Mouse (Mus musculus) liver, embryonic 15.5 days (tissue): ENCODE data around the gene Etl4. TPM values are rescaled to one million over a fixed set of nuclear protein-coding genes. Genes with fewer than 3 reads are reported as not detected.
"Not testable (repeated sequence)": the region's sequence is repeated elsewhere in the genome, so short reads cannot be mapped to it uniquely, and the experiment has no call there.

Experiments
- ATAC-seq: fragments of 200-750 bp; cut with Nextera tagmentation; 2 replicates; pipeline ENCODE4 v1.8.0; 2017; ENCODE audit warnings: moderate number of reproducible peaks, mild to moderate bottlenecking, moderate library complexity; ENCODE audit not compliant: insufficient read depth
- H3K27ac ChIP-seq: fragments of 300-500 bp; sonication (generic); replicated peaks from 2 replicates; pipeline ENCODE4 v1.5.1; 2015; ENCODE audit warnings: mild to moderate bottlenecking, inconsistent platforms
- H3K27me3 ChIP-seq: fragments of 300-500 bp; sonication (generic); 2 replicates; pipeline ENCODE4 v1.6.1; 2015; ENCODE audit warnings: mild to moderate bottlenecking, inconsistent platforms
- H3K36me3 ChIP-seq: fragments of 300-500 bp; sonication (generic); replicated peaks from 2 replicates; pipeline ENCODE4 v1.6.1; 2015; ENCODE audit warnings: moderate library complexity, mild to moderate bottlenecking, inconsistent platforms
- H3K4me1 ChIP-seq: fragments of 300-500 bp; sonication (generic); replicated peaks from 2 replicates; pipeline ENCODE4 v1.6.1; 2015; ENCODE audit warnings: inconsistent platforms
- H3K4me2 ChIP-seq: fragments of 300-500 bp; sonication (generic); 2 replicates; pipeline ENCODE4 v1.6.1; 2015; ENCODE audit warnings: moderate library complexity, mild to moderate bottlenecking, inconsistent platforms
- H3K4me3 ChIP-seq: fragments of 300-500 bp; sonication (generic); replicated peaks from 2 replicates; pipeline ENCODE4 v1.5.1; 2015; ENCODE audit warnings: mild to moderate bottlenecking, inconsistent platforms
- H3K9ac ChIP-seq: fragments of 300-500 bp; sonication (generic); 2 replicates; pipeline ENCODE4 v1.6.1; 2015; ENCODE audit warnings: moderate library complexity, mild to moderate bottlenecking, inconsistent platforms
- H3K9me3 ChIP-seq: fragments of 300-500 bp; sonication (generic); replicated peaks from 2 replicates; pipeline ENCODE4 v1.6.1; 2016; ENCODE audit warnings: inconsistent platforms
- WGBS: fragments of 180-500 bp; shearing (Covaris S2); methylation state at CpG from one replicate; pipeline ENCODE4 v1.1.7; 2015; ENCODE audit warnings: mixed read lengths; ENCODE audit not compliant: insufficient replicate concordance; 5-methylcytosine and 5-hydroxymethylcytosine counted together
- polyA plus RNA-seq: library from polyadenylated mRNA; unstranded; fragments of >200 nt; fragmentation: Nextera tagmentation; extraction: Ambion mirVana; gene quantifications from 2 replicates; pipeline ENCODE4 v1.2.1, GENCODE M21; 2015

Etl4 gene
- polyA plus RNA-seq, 1 experiment from 2014 or later = 2.5 TPM

GRCm38 (mm10) chr2:20654598-20655340 is 745.2 kb downstream of the Etl4 start:
- H3K36me3 ChIP-seq = no peaks in the 10 kb centered on the region
- H3K9ac ChIP-seq = no peak overlapping the region
- 32% methylated on average over 9 of the region's 9 CpGs for WGBS
- H3K9me3 ChIP-seq = no peaks in the 10 kb centered on the region
- no peak overlapping the region for H3K27ac ChIP-seq
- H3K4me1 ChIP-seq = no peaks in the 10 kb centered on the region
- H3K4me3 ChIP-seq = no peak overlapping the region
- ATAC-seq = no peak
- no peaks in the 10 kb centered on the region for H3K27me3 ChIP-seq
- no peak overlapping the region for H3K4me2 ChIP-seq

- no peaks in the 10 kb centered on the region for H3K27me3 ChIP-seq
- H3K9me3 ChIP-seq = no peaks in the 10 kb centered on the region
- no peak for ATAC-seq
- no peak overlapping the region for H3K27ac ChIP-seq
- WGBS = 31% methylated on average over 2 of the region's 2 CpGs
- H3K4me1 ChIP-seq = no peaks in the 10 kb centered on the region
- H3K4me2 ChIP-seq = no peak overlapping the region
- no peak overlapping the region for H3K9ac ChIP-seq
- H3K36me3 ChIP-seq = no peaks in the 10 kb centered on the region
- H3K4me3 ChIP-seq = no peak overlapping the region
Observed at GRCm38 (mm10) chr2:20655341-20655612, 745.7 kb downstream of the Etl4 start.

GRCm38 (mm10) chr2:20657856-20658255 is 748.3 kb downstream of the Etl4 start:
- no peaks in the 10 kb centered on the region for H3K9me3 ChIP-seq
- 43% methylated on average over 3 of the region's 3 CpGs for WGBS
- no peak overlapping the region for H3K9ac ChIP-seq
- H3K4me3 ChIP-seq = no peak overlapping the region
- H3K4me2 ChIP-seq = no peak overlapping the region
- no peaks in the 10 kb centered on the region for H3K4me1 ChIP-seq
- H3K27ac ChIP-seq = no peak overlapping the region
- no peaks in the 10 kb centered on the region for H3K27me3 ChIP-seq
- ATAC-seq = no peak
- H3K36me3 ChIP-seq = no peaks in the 10 kb centered on the region

GRCm38 (mm10) chr2:20661841-20662240 is 752.3 kb downstream of the Etl4 start:
- H3K36me3 ChIP-seq = no peaks in the 10 kb centered on the region
- no peak overlapping the region for H3K9ac ChIP-seq
- no peak for ATAC-seq
- H3K4me3 ChIP-seq = no peak overlapping the region
- H3K27me3 ChIP-seq = no peaks in the 10 kb centered on the region
- no peaks in the 10 kb centered on the region for H3K4me1 ChIP-seq
- no peaks in the 10 kb centered on the region for H3K9me3 ChIP-seq
- 84% methylated on average over 11 of the region's 11 CpGs for WGBS
- no peak overlapping the region for H3K4me2 ChIP-seq
- H3K27ac ChIP-seq = no peak overlapping the region

GRCm38 (mm10) chr2:20662696-20663095 is 753.1 kb downstream of the Etl4 start:
- no peaks in the 10 kb centered on the region for H3K36me3 ChIP-seq
- H3K4me1 ChIP-seq = no peaks in the 10 kb centered on the region
- H3K4me2 ChIP-seq = no peak overlapping the region
- H3K27me3 ChIP-seq = no peaks in the 10 kb centered on the region
- WGBS = 65% methylated on average over 3 of the region's 3 CpGs
- H3K9ac ChIP-seq = no peak overlapping the region
- no peak overlapping the region for H3K27ac ChIP-seq
- ATAC-seq = no peak
- no peak overlapping the region for H3K4me3 ChIP-seq
- H3K9me3 ChIP-seq = no peaks in the 10 kb centered on the region

GRCm38 (mm10) chr2:20665309-20665971 is 755.9 kb downstream of the Etl4 start:
- WGBS = 19% methylated on average over 5 of the region's 5 CpGs
- Histone ChIP-seq H3K4me1 (no peaks in the 10 kb centered on the region), H3K9ac (no peak overlapping the region), H3K4me2 (no peak overlapping the region), H3K27ac (no peak overlapping the region), H3K9me3 (no peaks in the 10 kb centered on the region), H3K36me3 (no peaks in the 10 kb centered on the region), H3K27me3 (no peaks in the 10 kb centered on the region), H3K4me3 (no peak overlapping the region)
- no peak for ATAC-seq

GRCm38 (mm10) chr2:20666051-20666478 is 756.5 kb downstream of the Etl4 start:
- no peak overlapping the region for H3K4me3 ChIP-seq
- ATAC-seq = no peak
- no peaks in the 10 kb centered on the region for H3K4me1 ChIP-seq
- H3K27ac ChIP-seq = no peak overlapping the region
- no peak overlapping the region for H3K9ac ChIP-seq
- H3K36me3 ChIP-seq = no peaks in the 10 kb centered on the region
- H3K4me2 ChIP-seq = no peak overlapping the region
- WGBS = 31% methylated on average over 2 of the region's 2 CpGs
- no peaks in the 10 kb centered on the region for H3K27me3 ChIP-seq
- H3K9me3 ChIP-seq = no peaks in the 10 kb centered on the region

GRCm38 (mm10) chr2:20667876-20668275 is 758.3 kb downstream of the Etl4 start:
- Histone ChIP-seq H3K27ac (no peak overlapping the region), H3K27me3 (no peaks in the 10 kb centered on the region), H3K4me1 (no peaks in the 10 kb centered on the region), H3K4me2 (no peak overlapping the region), H3K36me3 (no peaks in the 10 kb centered on the region), H3K9ac (no peak overlapping the region), H3K9me3 (no peaks in the 10 kb centered on the region), H3K4me3 (no peak overlapping the region)
- 56% methylated on average over 3 of the region's 3 CpGs for WGBS
- ATAC-seq = no peak

GRCm38 (mm10) chr2:20668276-20669030 is 758.9 kb downstream of the Etl4 start:
- H3K27ac ChIP-seq, H3K4me2 ChIP-seq, H3K4me1 ChIP-seq, H3K27me3 ChIP-seq, ATAC-seq, H3K9ac ChIP-seq, H3K4me3 ChIP-seq, H3K36me3 ChIP-seq, H3K9me3 ChIP-seq: not testable (repeated sequence)
- 68% methylated on average over 12 of the region's 12 CpGs for WGBS

GRCm38 (mm10) chr2:20669367-20669766 is 759.8 kb downstream of the Etl4 start:
- Histone ChIP-seq H3K9me3 (no peaks in the 10 kb centered on the region), H3K4me2 (no peak overlapping the region), H3K4me1 (no peaks in the 10 kb centered on the region), H3K36me3 (no peaks in the 10 kb centered on the region), H3K4me3 (no peak overlapping the region), H3K27ac (no peak overlapping the region), H3K27me3 (no peaks in the 10 kb centered on the region), H3K9ac (no peak overlapping the region)
- WGBS = 57% methylated on average over 4 of the region's 4 CpGs
- ATAC-seq = no peak

GRCm38 (mm10) chr2:20671546-20672255 is 762.1 kb downstream of the Etl4 start:
- Histone ChIP-seq H3K36me3 (no peaks in the 10 kb centered on the region), H3K9me3 (no peaks in the 10 kb centered on the region), H3K4me2 (no peak overlapping the region), H3K27ac (no peak overlapping the region), H3K4me1 (no peaks in the 10 kb centered on the region), H3K27me3 (no peaks in the 10 kb centered on the region), H3K4me3 (no peak overlapping the region), H3K9ac (no peak overlapping the region)
- 47% methylated on average over 13 of the region's 13 CpGs for WGBS
- ATAC-seq = no peak
